Mouse (Mus musculus): ENCODE measurements around the gene Zfp62. TPM values are rescaled to one million over a fixed set of nuclear protein-coding genes. Genes with fewer than 3 reads are reported as not detected.
"Not testable (repeated sequence)": the region's sequence is repeated elsewhere in the genome, so short reads cannot be mapped to it uniquely, and the experiment has no call there.

Zfp62 gene
- polyA plus RNA-seq, 1 experiment from 2014 or later: 66.1 TPM

- H3K4me1 ChIP-seq (ENCODE audit: control insufficient read depth, insufficient read depth, low read length): no peaks in the 10 kb centered on the region
Measured at GRCm38 (mm10) chr11:49183172-49183571, 19.9 kb upstream of the Zfp62 start.

GRCm38 (mm10) chr11:49186452-49186851 is 16.6 kb upstream of the Zfp62 start:
- Histone ChIP-seq H3K4me1 (ENCODE audit: control insufficient read depth, insufficient read depth, low read length) (no peaks in the 10 kb centered on the region), H3K36me3 (replicated peaks; ENCODE audit: control insufficient read depth, insufficient read depth, low read depth, low read length) (no peaks in the 10 kb centered on the region), H3K4me3 (ENCODE audit: low read depth, low read length) (no peak overlapping the region), H3K27me3 (ENCODE audit: control insufficient read depth, insufficient read depth, low read length) (no peaks in the 10 kb centered on the region), H3K4me2 (ENCODE audit: low read depth, low read length) (no peak overlapping the region), H3K27ac (replicated peaks; ENCODE audit: low read depth, low read length) (no peak overlapping the region), H3K9ac (replicated peaks; ENCODE audit: low read length) (no peak overlapping the region), H3K9me3 (replicated peaks; ENCODE audit: control insufficient read depth, low read length) (no peaks in the 10 kb centered on the region)
- 81% methylated on average over 6 of the region's 6 CpGs for WGBS
- no peak for ATAC-seq (replicated peaks; ENCODE audit: insufficient number of reproducible peaks, low FRiP score, low TSS enrichment, low read depth)
- no peak for DNase-seq (ENCODE audit: low spot score)

More at GRCm38 (mm10) chr11:49183172-49183571, 19.9 kb upstream of the Zfp62 start:
- Histone ChIP-seq H3K4me3 (ENCODE audit: low read depth, low read length) (no peak overlapping the region), H3K36me3 (replicated peaks; ENCODE audit: control insufficient read depth, insufficient read depth, low read depth, low read length) (no peaks in the 10 kb centered on the region), H3K27me3 (ENCODE audit: control insufficient read depth, insufficient read depth, low read length) (no peaks in the 10 kb centered on the region), H3K27ac (replicated peaks; ENCODE audit: low read depth, low read length) (no peak overlapping the region), H3K9me3 (replicated peaks; ENCODE audit: control insufficient read depth, low read length) (no peaks in the 10 kb centered on the region), H3K4me2 (ENCODE audit: low read depth, low read length) (no peak overlapping the region), H3K9ac (replicated peaks; ENCODE audit: low read length) (no peak overlapping the region)
- WGBS: 73% methylated on average over 1 of the region's 1 CpGs
- DNase-seq (ENCODE audit: low spot score): no peak
- no peak for ATAC-seq (replicated peaks; ENCODE audit: insufficient number of reproducible peaks, low FRiP score, low TSS enrichment, low read depth)

- DNase-seq (ENCODE audit: low spot score) (no peak), ATAC-seq (replicated peaks; ENCODE audit: insufficient number of reproducible peaks, low FRiP score, low TSS enrichment, low read depth) (no peak)
- WGBS: 75% methylated on average over 8 of the region's 8 CpGs
- Histone ChIP-seq H3K9me3 (replicated peaks; ENCODE audit: control insufficient read depth, low read length) (no peaks in the 10 kb centered on the region), H3K4me3 (ENCODE audit: low read depth, low read length) (no peak within 1 kb of the TSS), H3K4me2 (ENCODE audit: low read depth, low read length) (no peak within 1 kb of the TSS), H3K36me3 (replicated peaks; ENCODE audit: control insufficient read depth, insufficient read depth, low read depth, low read length) (no peaks in the 10 kb centered on the region), H3K4me1 (ENCODE audit: control insufficient read depth, insufficient read depth, low read length) (no peaks in the 10 kb centered on the region), H3K27ac (replicated peaks; ENCODE audit: low read depth, low read length) (no peak within 1 kb of the TSS), H3K27me3 (ENCODE audit: control insufficient read depth, insufficient read depth, low read length) (no peaks in the 10 kb centered on the region), H3K9ac (replicated peaks; ENCODE audit: low read length) (no peak within 1 kb of the TSS)
Measured at GRCm38 (mm10) chr11:49186955-49187488, 16.1 kb upstream of the Zfp62 start, which contains the start of gene Btnl9. Gene Btnl9, minus strand, starts transcription at chr11:49187159.

- DNase-seq (ENCODE audit: low spot score) (no peak), ATAC-seq (replicated peaks; ENCODE audit: insufficient number of reproducible peaks, low FRiP score, low TSS enrichment, low read depth) (no peak)
- H3K4me1 ChIP-seq (ENCODE audit: control insufficient read depth, insufficient read depth, low read length): no peaks in the 10 kb centered on the region
- WGBS: 83% methylated on average over 10 of the region's 10 CpGs
- H3K4me2 ChIP-seq (ENCODE audit: low read depth, low read length): no peak overlapping the region
- H3K27me3 ChIP-seq (ENCODE audit: control insufficient read depth, insufficient read depth, low read length): no peaks in the 10 kb centered on the region
- H3K9me3 ChIP-seq (replicated peaks; ENCODE audit: control insufficient read depth, low read length): no peaks in the 10 kb centered on the region
- H3K36me3 ChIP-seq (replicated peaks; ENCODE audit: control insufficient read depth, insufficient read depth, low read depth, low read length): no peaks in the 10 kb centered on the region
- no peak overlapping the region for H3K9ac ChIP-seq (replicated peaks; ENCODE audit: low read length)
- H3K27ac ChIP-seq (replicated peaks; ENCODE audit: low read depth, low read length): no peak overlapping the region
- H3K4me3 ChIP-seq (ENCODE audit: low read depth, low read length): no peak overlapping the region
Measured at GRCm38 (mm10) chr11:49187701-49188100, 15.4 kb upstream of the Zfp62 start.

GRCm38 (mm10) chr11:49189737-49190136 is 13.4 kb upstream of the Zfp62 start:
- Histone ChIP-seq H3K9me3 (replicated peaks; ENCODE audit: control insufficient read depth, low read length) (no peaks in the 10 kb centered on the region), H3K27me3 (ENCODE audit: control insufficient read depth, insufficient read depth, low read length) (no peaks in the 10 kb centered on the region), H3K9ac (replicated peaks; ENCODE audit: low read length) (no peak overlapping the region), H3K4me2 (ENCODE audit: low read depth, low read length) (no peak overlapping the region), H3K27ac (replicated peaks; ENCODE audit: low read depth, low read length) (no peak overlapping the region), H3K36me3 (replicated peaks; ENCODE audit: control insufficient read depth, insufficient read depth, low read depth, low read length) (no peaks in the 10 kb centered on the region), H3K4me3 (ENCODE audit: low read depth, low read length) (no peak overlapping the region), H3K4me1 (ENCODE audit: control insufficient read depth, insufficient read depth, low read length) (no peaks in the 10 kb centered on the region)
- WGBS: 6% methylated on average over 7 of the region's 7 CpGs
- no peak for ATAC-seq (replicated peaks; ENCODE audit: insufficient number of reproducible peaks, low FRiP score, low TSS enrichment, low read depth)
- DNase-seq (ENCODE audit: low spot score): peak; percentile 68

GRCm38 (mm10) chr11:49191083-49191482 is 12.0 kb upstream of the Zfp62 start:
- H3K4me3 ChIP-seq (ENCODE audit: low read depth, low read length): no peak overlapping the region
- WGBS: 55% methylated on average over 2 of the region's 2 CpGs
- no peak for ATAC-seq (replicated peaks; ENCODE audit: insufficient number of reproducible peaks, low FRiP score, low TSS enrichment, low read depth)

GRCm38 (mm10) chr11:49194771-49195170 is 8.3 kb upstream of the Zfp62 start:
- not testable (repeated sequence) for H3K4me1 ChIP-seq (ENCODE audit: control insufficient read depth, insufficient read depth, low read length); H3K4me2 ChIP-seq (ENCODE audit: low read depth, low read length); H3K9me3 ChIP-seq (replicated peaks; ENCODE audit: control insufficient read depth, low read length); ATAC-seq (replicated peaks; ENCODE audit: insufficient number of reproducible peaks, low FRiP score, low TSS enrichment, low read depth); H3K27ac ChIP-seq (replicated peaks; ENCODE audit: low read depth, low read length); DNase-seq (ENCODE audit: low spot score); H3K27me3 ChIP-seq (ENCODE audit: control insufficient read depth, insufficient read depth, low read length); H3K4me3 ChIP-seq (ENCODE audit: low read depth, low read length); H3K36me3 ChIP-seq (replicated peaks; ENCODE audit: control insufficient read depth, insufficient read depth, low read depth, low read length); H3K9ac ChIP-seq (replicated peaks; ENCODE audit: low read length)
- WGBS: 94% methylated on average over 8 of the region's 9 CpGs

More at GRCm38 (mm10) chr11:49191083-49191482, 12.0 kb upstream of the Zfp62 start:
- no peaks in the 10 kb centered on the region for H3K27me3 ChIP-seq (ENCODE audit: control insufficient read depth, insufficient read depth, low read length)
- no peak overlapping the region for H3K9ac ChIP-seq (replicated peaks; ENCODE audit: low read length)
- no peaks in the 10 kb centered on the region for H3K4me1 ChIP-seq (ENCODE audit: control insufficient read depth, insufficient read depth, low read length)
- no peak for DNase-seq (ENCODE audit: low spot score)
- no peaks in the 10 kb centered on the region for H3K9me3 ChIP-seq (replicated peaks; ENCODE audit: control insufficient read depth, low read length)
- no peak overlapping the region for H3K4me2 ChIP-seq (ENCODE audit: low read depth, low read length)
- H3K27ac ChIP-seq (replicated peaks; ENCODE audit: low read depth, low read length): no peak overlapping the region
- H3K36me3 ChIP-seq (replicated peaks; ENCODE audit: control insufficient read depth, insufficient read depth, low read depth, low read length): no peaks in the 10 kb centered on the region

GRCm38 (mm10) chr11:49195819-49196322 is 7.2 kb upstream of the Zfp62 start:
- H3K9ac ChIP-seq (replicated peaks; ENCODE audit: low read length): no peak overlapping the region
- H3K4me1 ChIP-seq (ENCODE audit: control insufficient read depth, insufficient read depth, low read length): no peaks in the 10 kb centered on the region
- no peak overlapping the region for H3K27ac ChIP-seq (replicated peaks; ENCODE audit: low read depth, low read length)
- no peak overlapping the region for H3K4me3 ChIP-seq (ENCODE audit: low read depth, low read length)
- H3K27me3 ChIP-seq (ENCODE audit: control insufficient read depth, insufficient read depth, low read length): no peaks in the 10 kb centered on the region
- WGBS: 85% methylated on average over 7 of the region's 7 CpGs
- ATAC-seq (replicated peaks; ENCODE audit: insufficient number of reproducible peaks, low FRiP score, low TSS enrichment, low read depth) (no peak), DNase-seq (ENCODE audit: low spot score) (no peak)
- H3K9me3 ChIP-seq (replicated peaks; ENCODE audit: control insufficient read depth, low read length): no peaks in the 10 kb centered on the region
- H3K4me2 ChIP-seq (ENCODE audit: low read depth, low read length): no peak overlapping the region
- no peaks in the 10 kb centered on the region for H3K36me3 ChIP-seq (replicated peaks; ENCODE audit: control insufficient read depth, insufficient read depth, low read depth, low read length)
